Mouse (Mus musculus): ENCODE results near the gene Mrps16. TPM values are rescaled to one million over a fixed set of nuclear protein-coding genes. Genes with fewer than 3 reads are reported as not detected.
A peak's percentile ranks its signal among the peaks of the same experiment; 100 is the strongest.

The Mrps16 gene
- polyA plus RNA-seq, 2 experiments, result 62.9 to 99.7 TPM

DNA sequence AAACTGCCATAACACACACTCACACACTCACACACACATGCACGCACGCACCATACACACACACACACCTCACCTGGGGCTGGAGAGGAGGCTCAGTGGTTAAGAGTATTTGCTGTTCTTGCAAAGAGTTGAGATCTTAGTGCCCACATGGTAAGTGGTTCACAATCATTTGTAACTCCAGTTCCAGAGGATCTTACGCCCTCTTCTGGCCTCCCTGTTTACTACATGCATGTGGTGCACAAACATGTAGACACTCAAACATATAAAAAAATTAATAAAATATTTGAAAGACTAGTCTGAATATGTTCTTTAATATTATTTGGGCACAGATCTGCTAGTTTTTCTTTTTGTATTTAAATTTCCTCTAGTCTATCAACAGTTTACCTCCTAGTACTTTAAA is 25.2 kb downstream of the Mrps16 start:
- no peak overlapping the region for H3K4me2 ChIP-seq (replicated peaks; ENCODE audit: low read depth, low read length, severe bottlenecking)
- TF ChIP-seq POLR2A (IDR thresholded peaks at IDR 0.05; ENCODE audit: borderline replicate concordance, extremely low read depth, insufficient read depth, insufficient read length), result no peak
- H3K36me3 ChIP-seq (ENCODE audit: control insufficient read depth, insufficient read depth, low read length), result peaks cover 53% of the 10 kb centered on the region
- WGBS, result 88% methylated on average over 3 of the region's 3 CpGs
- no peaks in the 10 kb centered on the region for H3K4me1 ChIP-seq (ENCODE audit: control insufficient read depth, insufficient read depth, low read length)
- H3K4me3 ChIP-seq (replicated peaks; ENCODE audit: low read length), result no peak overlapping the region
- no peak for DNase-seq (ENCODE audit: low spot score)
- H3K9ac ChIP-seq (ENCODE audit: low read depth, low read length, severe bottlenecking), result no peak overlapping the region
- no peak for ATAC-seq (ENCODE audit: low FRiP score, low read depth)
- H3K27ac ChIP-seq (replicated peaks; ENCODE audit: low read depth, low read length), result no peak overlapping the region
- no peaks in the 10 kb centered on the region for H3K9me3 ChIP-seq (ENCODE audit: control insufficient read depth, low read length)
- H3K27me3 ChIP-seq (ENCODE audit: control insufficient read depth, insufficient read depth, low read length), result no peaks in the 10 kb centered on the region

DNA sequence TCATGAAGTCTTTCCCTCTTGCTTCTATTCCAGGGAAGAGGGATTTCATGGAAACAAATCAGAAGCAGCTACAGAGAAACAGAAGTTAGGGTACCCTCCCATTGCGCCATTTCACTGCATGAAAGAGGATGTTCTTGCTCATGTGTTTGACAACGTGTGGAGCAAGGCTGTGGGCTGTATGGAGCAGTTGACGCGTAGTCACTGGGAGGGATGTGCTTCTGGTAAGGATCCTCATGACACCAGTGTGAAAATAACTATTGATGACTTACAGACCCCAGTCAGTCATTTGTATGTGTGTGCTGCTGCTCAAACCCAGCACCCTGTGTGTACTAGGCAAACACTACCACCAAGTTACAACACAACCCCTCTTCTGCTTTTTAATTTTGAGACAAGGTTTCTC is 30.2 kb downstream of the Mrps16 start:
- H3K27ac ChIP-seq (replicated peaks; ENCODE audit: low read depth, low read length), result no peak overlapping the region
- H3K9me3 ChIP-seq (ENCODE audit: control insufficient read depth, low read length), result no peaks in the 10 kb centered on the region
- no peak for TF ChIP-seq POLR2A (IDR thresholded peaks at IDR 0.05; ENCODE audit: borderline replicate concordance, extremely low read depth, insufficient read depth, insufficient read length)
- H3K36me3 ChIP-seq (ENCODE audit: control insufficient read depth, insufficient read depth, low read length), result peaks cover 75% of the 10 kb centered on the region
- DNase-seq (ENCODE audit: low spot score), result no peak
- no peaks in the 10 kb centered on the region for H3K27me3 ChIP-seq (ENCODE audit: control insufficient read depth, insufficient read depth, low read length)
- 90% methylated on average over 4 of the region's 4 CpGs for WGBS
- no peaks in the 10 kb centered on the region for H3K4me1 ChIP-seq (ENCODE audit: control insufficient read depth, insufficient read depth, low read length)
- H3K4me3 ChIP-seq (replicated peaks; ENCODE audit: low read length), result no peak overlapping the region
- no peak overlapping the region for H3K9ac ChIP-seq (ENCODE audit: low read depth, low read length, severe bottlenecking)
- ATAC-seq (ENCODE audit: low FRiP score, low read depth), result no peak
- no peak overlapping the region for H3K4me2 ChIP-seq (replicated peaks; ENCODE audit: low read depth, low read length, severe bottlenecking)

GRCm38 (mm10) chr14:20347991-20348541 is 45.4 kb downstream of the Mrps16 start, which contains the start of the genes Ecd and Fam149b:
TSS of gene Ecd (minus strand) at chr14:20348121.
TSS of gene Fam149b (plus strand) at chr14:20348162.
- peak; percentile 100 for ATAC-seq (ENCODE audit: low FRiP score, low read depth)
- H3K4me3 ChIP-seq (replicated peaks; ENCODE audit: low read length), result peak within 1 kb of the TSS; percentile 76
- H3K4me2 ChIP-seq (replicated peaks; ENCODE audit: low read depth, low read length, severe bottlenecking), result peak within 1 kb of the TSS; percentile 74
- under 1% methylated on average over 35 of the region's 42 CpGs for WGBS
- peak within 1 kb of the TSS; percentile 92 for H3K9ac ChIP-seq (ENCODE audit: low read depth, low read length, severe bottlenecking)
- 0 out of 2 replicates have a peak, but pooled peaks cover 6% of the 10 kb centered on the region for H3K4me1 ChIP-seq (ENCODE audit: control insufficient read depth, insufficient read depth, low read length)
- peak within 1 kb of the TSS; percentile 85 for H3K27ac ChIP-seq (replicated peaks; ENCODE audit: low read depth, low read length)
- no peaks in the 10 kb centered on the region for H3K27me3 ChIP-seq (ENCODE audit: control insufficient read depth, insufficient read depth, low read length)
- no peaks in the 10 kb centered on the region for H3K9me3 ChIP-seq (ENCODE audit: control insufficient read depth, low read length)
- peaks cover 39% of the 10 kb centered on the region for H3K36me3 ChIP-seq (ENCODE audit: control insufficient read depth, insufficient read depth, low read length)
- peak; percentile 95 for DNase-seq (ENCODE audit: low spot score)
- peak; percentile 54; the same call in 1 of the 2 replicates for TF ChIP-seq POLR2A (IDR thresholded peaks at IDR 0.05; ENCODE audit: borderline replicate concordance, extremely low read depth, insufficient read depth, insufficient read length)

DNA sequence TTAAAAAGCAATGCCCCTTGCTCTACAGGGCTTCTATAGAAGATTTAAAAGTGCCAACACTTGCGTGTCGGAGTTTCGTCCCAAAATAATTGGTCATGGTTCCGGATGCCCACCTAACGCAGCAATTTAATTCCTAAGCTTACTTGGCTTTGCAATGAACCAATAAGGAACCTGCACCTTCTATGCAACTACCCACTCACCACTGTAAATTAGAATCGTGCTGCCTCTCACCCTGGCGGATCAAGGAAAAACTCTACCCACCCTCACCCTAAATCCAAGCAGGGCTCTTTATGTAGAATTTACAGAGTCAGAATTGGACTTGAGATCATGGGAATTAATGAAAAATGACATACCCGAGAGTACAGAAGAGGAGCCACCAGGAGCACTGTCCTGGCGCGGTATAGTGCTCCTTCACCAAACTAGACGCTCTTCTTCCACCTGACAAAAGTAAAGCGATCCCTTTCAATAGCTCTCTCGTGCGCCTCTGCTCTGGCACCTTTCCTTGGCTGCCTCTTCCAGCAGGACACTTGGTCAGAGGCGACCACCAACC is 45.9 kb downstream of the Mrps16 start:
- Histone ChIP-seq H3K36me3 (ENCODE audit: control insufficient read depth, insufficient read depth, low read length) (peaks cover 37% of the 10 kb centered on the region), H3K27ac (replicated peaks; ENCODE audit: low read depth, low read length) (peak overlapping the region; percentile 85), H3K4me3 (replicated peaks; ENCODE audit: low read length) (peak overlapping the region; percentile 76), H3K4me2 (replicated peaks; ENCODE audit: low read depth, low read length, severe bottlenecking) (peak overlapping the region; percentile 74), H3K27me3 (ENCODE audit: control insufficient read depth, insufficient read depth, low read length) (no peaks in the 10 kb centered on the region), H3K4me1 (ENCODE audit: control insufficient read depth, insufficient read depth, low read length) (0 out of 2 replicates have a peak, but pooled peaks cover 6% of the 10 kb centered on the region), H3K9ac (ENCODE audit: low read depth, low read length, severe bottlenecking) (peak overlapping the region; percentile 92), H3K9me3 (ENCODE audit: control insufficient read depth, low read length) (no peaks in the 10 kb centered on the region)
- ATAC-seq (ENCODE audit: low FRiP score, low read depth) (peak; percentile 42), DNase-seq (ENCODE audit: low spot score) (peak; percentile 13)
- 3% methylated on average over 15 of the region's 15 CpGs for WGBS
- TF ChIP-seq POLR2A (IDR thresholded peaks at IDR 0.05; ENCODE audit: borderline replicate concordance, extremely low read depth, insufficient read depth, insufficient read length), result no peak

DNA sequence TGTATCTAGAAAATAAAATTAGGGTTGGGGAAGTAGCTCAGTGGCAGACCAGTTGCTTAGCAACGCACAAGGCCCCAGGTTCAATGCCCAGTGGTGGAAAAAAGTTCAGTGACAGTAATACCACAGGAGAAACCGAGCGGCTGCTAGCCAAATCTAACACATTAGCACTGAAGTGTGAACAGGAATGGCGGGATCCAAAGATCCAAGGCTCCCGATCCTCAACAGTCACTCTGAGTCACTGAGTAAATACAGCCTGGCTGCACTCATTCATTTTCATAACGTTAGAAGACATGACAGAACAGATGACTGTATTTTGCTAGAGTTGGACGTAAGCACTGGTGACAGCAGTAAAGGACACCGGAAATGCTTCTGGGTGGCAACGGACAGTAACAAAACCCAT is 47.5 kb downstream of the Mrps16 start:
- H3K4me2 ChIP-seq (replicated peaks; ENCODE audit: low read depth, low read length, severe bottlenecking), result no peak overlapping the region
- ATAC-seq (ENCODE audit: low FRiP score, low read depth) (no peak), DNase-seq (ENCODE audit: low spot score) (no peak)
- 0 out of 2 replicates have a peak, but pooled peaks cover 6% of the 10 kb centered on the region for H3K4me1 ChIP-seq (ENCODE audit: control insufficient read depth, insufficient read depth, low read length)
- no peak overlapping the region for H3K9ac ChIP-seq (ENCODE audit: low read depth, low read length, severe bottlenecking)
- WGBS, result 90% methylated on average over 9 of the region's 9 CpGs
- H3K9me3 ChIP-seq (ENCODE audit: control insufficient read depth, low read length), result no peaks in the 10 kb centered on the region
- no peak for TF ChIP-seq POLR2A (IDR thresholded peaks at IDR 0.05; ENCODE audit: borderline replicate concordance, extremely low read depth, insufficient read depth, insufficient read length)
- no peak overlapping the region for H3K4me3 ChIP-seq (replicated peaks; ENCODE audit: low read length)
- H3K27me3 ChIP-seq (ENCODE audit: control insufficient read depth, insufficient read depth, low read length), result no peaks in the 10 kb centered on the region
- peaks cover 42% of the 10 kb centered on the region for H3K36me3 ChIP-seq (ENCODE audit: control insufficient read depth, insufficient read depth, low read length)
- H3K27ac ChIP-seq (replicated peaks; ENCODE audit: low read depth, low read length), result no peak overlapping the region
